Mouse (Mus musculus) megakaryocyte, embryonic 14.5 days (primary cell): ENCODE data around the gene Nav3.

Source experiments
- FLI1 ChIP-seq: IDR thresholded peaks from 2 replicates; pipeline ENCODE4 v1.6.1; 2012; ENCODE audit warnings: low read length, inconsistent platforms, mixed read lengths
- GATA1 ChIP-seq: IDR thresholded peaks from 3 replicates; pipeline ENCODE4 v1.6.1; 2012; ENCODE audit warnings: mixed read lengths, low read length, inconsistent platforms, borderline replicate concordance

GRCm38 (mm10) chr10:110175874-110176273 is 280.1 kb downstream of the Nav3 start:
- TF ChIP-seq GATA1 (no peak), FLI1 (no peak)
